In the genomic region with DNA sequence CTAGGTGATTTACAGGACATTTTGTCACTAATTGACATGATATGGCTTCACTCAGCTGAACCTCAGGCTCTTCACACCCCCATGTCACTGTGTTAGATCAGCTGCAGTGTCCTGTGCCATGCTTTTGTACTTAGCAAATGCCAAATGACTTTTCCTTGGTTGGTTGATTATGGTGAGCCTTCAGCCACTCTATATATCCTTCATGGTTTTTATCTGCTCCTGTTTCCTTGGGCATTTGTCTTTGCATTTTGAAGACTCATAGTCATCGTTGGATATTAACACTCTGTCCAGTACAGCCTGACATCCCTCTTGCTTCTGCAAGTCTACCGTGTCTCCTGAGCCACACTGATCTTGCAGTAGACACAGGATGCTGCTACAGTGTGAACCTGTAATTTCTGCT, we compare ENCODE assay signal across 29 mouse cellular contexts. TPM values are rescaled to one million over a fixed set of nuclear protein-coding genes. Genes with fewer than 3 reads are reported as not detected.
"Had no signal": no experiment of that assay in that cellular context is flagged by ENCODE, and none has a peak within 500 bp of the region (broad histone marks: within the 10 kb centered on the region; RNA-seq: fewer than 3 reads in every experiment).

No protein-coding gene starts in this region.

- H3K9ac ChIP-seq: embryonic facial prominence, embryonic 12.5 days; embryonic facial prominence, embryonic 13.5 days; embryonic facial prominence, embryonic 15.5 days; forebrain, embryonic 12.5 days; forebrain, embryonic 13.5 days; forebrain, embryonic 15.5 days; forebrain, postnatal 0 days had no signal

- ATAC-seq: forebrain, embryonic 13.5 days; forebrain, embryonic 14.5 days; forebrain, embryonic 15.5 days; forebrain, embryonic 16.5 days; forebrain, postnatal 0 days had no signal

- H3K4me2 ChIP-seq: embryonic facial prominence, embryonic 12.5 days; embryonic facial prominence, embryonic 13.5 days; embryonic facial prominence, embryonic 15.5 days; forebrain, embryonic 12.5 days; forebrain, embryonic 13.5 days; forebrain, embryonic 15.5 days had no signal

- DNase-seq: cerebellum, adult 2 months; cerebellum, adult 8-10 months; cerebellum, adult 9-10 months; cerebellum, adult 9-11 months; cerebellum, postnatal 10 days; cerebellum, postnatal 14 days; cerebellum, postnatal 25 days; cerebellum, postnatal 36 days; embryo, embryonic 11 days; forebrain, postnatal 0 days; gastrocnemius, adult 2 months; gastrocnemius, postnatal 10 days; gastrocnemius, postnatal 14 days; gastrocnemius, postnatal 25 days; gastrocnemius, postnatal 36 days; heart, adult 18-20 months; heart, adult 2 months had no signal

- H3K9me3 ChIP-seq: embryonic facial prominence, embryonic 10.5 days; embryonic facial prominence, embryonic 12.5 days; embryonic facial prominence, embryonic 13.5 days; embryonic facial prominence, embryonic 15.5 days; forebrain, embryonic 10.5 days; forebrain, embryonic 12.5 days; forebrain, embryonic 13.5 days; forebrain, embryonic 15.5 days had no signal

- H3K36me3 ChIP-seq: embryonic facial prominence, embryonic 10.5 days; embryonic facial prominence, embryonic 12.5 days; embryonic facial prominence, embryonic 13.5 days; embryonic facial prominence, embryonic 15.5 days; forebrain, embryonic 10.5 days; forebrain, embryonic 12.5 days; forebrain, embryonic 15.5 days had no signal

- H3K27ac ChIP-seq: embryonic facial prominence, embryonic 10.5 days; embryonic facial prominence, embryonic 12.5 days; embryonic facial prominence, embryonic 13.5 days; embryonic facial prominence, embryonic 15.5 days; forebrain, embryonic 10.5 days; forebrain, embryonic 12.5 days; forebrain, embryonic 13.5 days; forebrain, embryonic 15.5 days; gastrocnemius, adult 2 months; heart, adult 2 months had no signal

- H3K4me3 ChIP-seq: embryonic facial prominence, embryonic 10.5 days; embryonic facial prominence, embryonic 12.5 days; embryonic facial prominence, embryonic 13.5 days; embryonic facial prominence, embryonic 15.5 days; erythroblast, embryonic 14.5 days; forebrain, embryonic 10.5 days; forebrain, embryonic 12.5 days; forebrain, embryonic 13.5 days; forebrain, embryonic 15.5 days; gastrocnemius, adult 2 months; heart, adult 2 months had no signal

- H3K27me3 ChIP-seq: embryonic facial prominence, embryonic 12.5 days; embryonic facial prominence, embryonic 13.5 days; embryonic facial prominence, embryonic 15.5 days; forebrain, embryonic 15.5 days had no signal

RNA-seq across cellular contexts. Expression of a gene that starts 27.5 kb away (rescaled TPM):
- total RNA-seq: granulocyte monocyte progenitor cell, adult 5-6 weeks had no signal
- polyA plus RNA-seq: erythroblast, embryonic 14.5 days had no signal
